Mouse (Mus musculus): Measurements from ENCODE around the gene Kif18b.

The Kif18b gene

DNA sequence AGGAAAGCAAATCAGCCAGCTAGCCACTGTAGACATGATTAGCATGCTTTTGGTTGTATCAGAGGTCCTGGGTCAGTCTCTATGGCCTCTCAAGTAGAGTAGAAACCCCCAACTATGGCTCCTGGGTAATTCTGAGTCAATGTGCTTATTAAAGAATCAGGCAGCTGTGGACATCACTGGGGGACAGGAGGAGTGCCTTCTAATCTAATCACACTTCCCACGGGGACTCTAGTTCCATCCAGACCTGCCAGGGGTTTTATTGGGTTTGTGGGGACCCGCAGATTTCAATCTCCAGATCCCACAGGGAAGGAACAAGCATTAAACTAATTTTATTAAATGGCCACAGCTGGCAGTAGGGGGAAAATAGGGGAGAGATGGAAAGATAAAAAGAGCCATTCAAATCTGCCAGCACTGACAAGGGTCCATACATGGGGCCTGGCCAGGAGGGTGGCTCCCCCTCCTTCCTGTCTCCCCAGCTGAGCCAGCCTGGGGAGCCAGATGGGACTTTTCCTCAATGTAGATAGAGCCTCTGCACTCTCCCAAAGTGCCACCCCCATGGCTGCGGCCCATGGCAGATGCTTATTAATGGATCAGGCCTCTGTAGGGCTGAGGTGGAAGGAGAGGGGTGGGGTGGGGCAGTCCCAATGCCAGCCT is 12.7 kb upstream of the Kif18b start:
- no peak for DNase-seq

GRCm38 (mm10) chr11:102936272-102936671 is 11.3 kb upstream of the Kif18b start:
- no peak for DNase-seq

DNA sequence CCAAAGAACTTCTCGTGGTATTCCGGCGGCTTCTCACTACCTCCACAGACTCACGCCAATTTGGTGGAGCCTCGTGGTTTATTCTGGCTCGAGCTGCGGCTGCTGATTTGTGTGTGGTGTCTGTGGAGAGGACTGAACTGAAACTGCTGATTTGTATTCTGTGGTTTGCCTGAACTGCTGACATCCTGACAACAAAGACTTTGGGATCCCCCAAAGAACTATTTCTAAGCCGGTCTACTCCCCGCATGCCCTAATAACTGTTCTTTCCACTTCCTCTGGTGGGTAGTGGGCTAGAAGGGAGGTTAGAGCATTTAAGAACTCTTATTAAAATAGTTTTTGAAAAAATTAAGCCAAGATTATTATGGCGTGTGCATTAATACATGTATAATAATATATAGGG is 5.7 kb upstream of the Kif18b start:
- DNase-seq, result no peak

DNA sequence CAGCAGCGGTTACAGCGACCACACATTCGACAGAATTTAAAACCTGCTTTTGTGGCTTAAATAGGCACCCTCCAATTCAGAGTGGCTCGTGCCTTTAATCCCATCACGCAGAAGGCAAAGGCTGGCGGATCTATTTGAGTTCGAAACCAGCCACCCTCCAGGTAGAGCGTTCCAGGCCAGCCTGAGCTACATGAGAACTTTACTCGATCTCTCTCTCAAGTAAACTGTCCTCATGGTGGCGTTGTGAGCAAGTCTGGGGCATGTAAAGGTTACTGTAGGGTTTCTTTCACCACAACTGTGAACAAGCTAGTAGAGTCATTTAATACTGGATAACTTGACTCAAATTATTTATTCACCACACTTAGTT is 410 bp upstream of the Kif18b start:
- DNase-seq, result no peak

GRCm38 (mm10) chr11:102921491-102921890 is 3.4 kb downstream of the Kif18b start:
- DNase-seq, result no peak

- DNase-seq, result no peak
These were observed 6.8 kb downstream of the Kif18b start for GRCm38 (mm10) chr11:102918077-102918476.

- no peak for DNase-seq
These were observed 9.5 kb downstream of the Kif18b start for GRCm38 (mm10) chr11:102915380-102915779.

- DNase-seq, result no peak
These were observed 13.5 kb downstream of the Kif18b start for GRCm38 (mm10) chr11:102911376-102911775.

DNA sequence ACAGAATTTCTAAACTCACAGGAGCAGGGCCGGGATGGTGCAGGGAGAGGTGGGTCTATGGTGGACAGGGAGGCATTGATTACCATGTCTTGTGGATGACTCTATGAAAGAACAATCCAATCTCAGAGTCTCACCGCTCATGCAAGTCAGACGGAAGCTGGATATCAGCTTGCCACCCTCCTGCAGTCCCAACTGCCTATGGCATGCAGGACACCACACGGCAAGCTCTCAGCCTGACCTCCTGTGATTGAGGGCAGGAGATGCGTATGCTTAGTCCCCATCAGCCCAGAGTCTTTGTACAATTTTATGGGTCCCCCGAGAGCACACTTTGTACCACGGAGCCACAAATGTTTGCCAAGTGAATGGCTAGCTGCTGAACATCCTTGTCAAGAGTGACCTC is 21.3 kb downstream of the Kif18b start:
- DNase-seq, result no peak

DNA sequence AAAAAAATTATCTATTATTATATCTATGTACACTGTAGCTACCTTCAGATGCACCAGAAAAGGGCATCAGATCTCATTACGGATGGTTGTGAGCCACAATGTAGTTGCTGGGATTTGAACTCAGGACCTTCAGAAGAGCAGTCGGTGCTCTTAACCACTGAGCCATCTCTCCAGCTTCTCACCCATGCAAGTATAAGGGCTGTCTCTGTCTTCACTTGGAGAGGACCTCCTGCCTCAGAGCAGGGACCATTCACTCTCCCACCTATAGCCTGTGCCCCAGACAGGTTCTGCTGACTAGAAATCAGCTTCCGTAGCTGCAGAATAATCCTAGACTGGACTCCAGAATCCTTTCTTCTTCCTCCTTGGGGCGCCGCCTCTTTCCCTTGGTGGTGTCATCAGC is 22.8 kb downstream of the Kif18b start:
- DNase-seq, result no peak

DNA sequence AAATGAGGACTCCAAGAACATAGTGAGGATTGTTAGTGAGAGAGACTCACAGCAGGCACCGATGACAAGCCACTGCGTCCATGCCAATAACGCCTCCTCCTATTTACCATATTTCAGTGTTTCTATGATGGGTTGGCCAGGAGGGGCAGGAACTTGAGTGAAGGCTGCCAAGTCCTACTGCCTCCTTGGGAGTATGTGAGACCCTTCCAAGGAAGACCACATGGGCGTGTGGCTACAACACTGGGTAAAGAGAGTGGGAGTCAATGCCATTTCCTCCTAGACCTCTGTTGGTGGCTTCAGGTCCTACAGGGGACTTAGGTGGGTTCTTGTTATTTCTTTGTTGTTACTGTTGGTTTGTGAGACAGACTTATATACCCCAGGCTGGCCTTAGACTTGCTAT is 23.7 kb downstream of the Kif18b start:
- no peak for DNase-seq

GRCm38 (mm10) chr11:102900763-102901162 is 24.2 kb downstream of the Kif18b start, which contains the start of gene Gfap:
Gfap (minus strand) TSS chr11:102900912.
- DNase-seq, result peak; percentile 74

DNA sequence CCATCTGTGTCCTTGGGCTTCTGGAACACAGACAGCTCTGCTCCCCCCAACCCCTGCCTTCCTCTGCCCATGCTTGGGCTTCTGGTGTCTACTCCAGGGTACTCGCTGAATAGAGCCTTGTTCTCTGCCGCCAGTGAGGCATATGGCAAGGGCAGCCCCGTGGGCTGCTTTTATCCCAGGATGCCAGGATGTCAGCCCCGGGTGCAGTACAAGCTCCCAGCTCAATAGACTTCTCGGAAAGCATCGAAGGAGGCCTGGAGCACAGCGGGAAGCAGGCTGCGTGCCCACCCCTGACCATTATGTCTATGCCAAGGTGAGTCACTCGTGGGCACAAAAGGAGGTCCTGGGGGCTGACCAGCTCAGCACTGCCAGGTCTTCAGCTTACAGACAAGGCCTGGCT is 26.5 kb downstream of the Kif18b start:
- peak; percentile 32 for DNase-seq

- DNase-seq, result no peak
These were observed 28.3 kb downstream of the Kif18b start for GRCm38 (mm10) chr11:102896641-102897040.

GRCm38 (mm10) chr11:102895779-102896178 is 29.1 kb downstream of the Kif18b start:
- DNase-seq, result no peak

DNA sequence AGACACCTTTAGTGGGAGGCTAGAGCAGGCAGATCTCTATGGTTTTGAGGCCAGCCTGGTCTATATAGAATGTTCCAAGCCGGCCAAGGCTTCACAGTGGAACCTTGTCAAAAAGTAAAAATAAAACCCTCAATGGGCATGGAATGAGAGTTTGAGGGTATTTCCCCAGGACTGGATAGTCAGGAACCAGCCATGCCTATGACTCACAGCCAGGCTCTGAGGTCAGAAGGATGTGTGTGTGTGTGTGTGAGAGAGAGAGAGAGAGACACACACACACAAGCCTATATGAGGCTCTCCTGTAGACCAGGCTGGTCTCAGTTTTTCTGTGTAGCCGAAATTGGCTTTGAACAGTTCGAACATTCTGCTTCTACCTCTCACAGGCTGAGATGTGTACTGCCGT is 30.2 kb downstream of the Kif18b start:
- no peak for DNase-seq

DNA sequence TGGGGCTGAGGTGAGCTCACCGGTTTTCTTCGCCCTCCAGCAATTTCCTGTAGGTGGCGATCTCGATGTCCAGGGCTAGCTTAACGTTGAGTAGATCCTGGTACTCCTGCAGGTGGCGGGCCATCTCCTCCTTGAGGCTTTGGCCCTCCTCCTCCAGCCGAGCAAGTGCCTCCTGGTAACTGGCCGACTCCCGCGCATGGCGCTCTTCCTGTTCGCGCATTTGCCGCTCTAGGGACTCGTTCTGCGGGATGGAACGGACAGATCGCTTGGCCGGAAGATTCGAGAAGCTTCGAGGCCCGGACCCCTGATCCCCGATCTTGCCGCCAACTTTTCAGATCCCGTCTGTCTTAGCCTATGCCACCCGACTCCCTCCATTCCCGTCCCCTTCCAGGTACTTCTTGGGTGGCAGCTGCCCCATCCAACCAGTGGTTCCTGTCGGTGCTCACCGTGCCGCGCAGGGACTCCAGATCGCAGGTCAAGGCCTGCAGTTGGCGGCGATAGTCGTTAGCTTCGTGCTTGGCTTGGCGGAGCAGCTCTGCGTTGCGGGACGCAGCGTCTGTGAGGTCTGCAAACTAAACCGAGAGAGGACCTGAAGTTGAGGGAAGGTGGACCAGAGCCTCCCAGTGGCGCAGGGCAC is 31.8 kb downstream of the Kif18b start:
- no peak for DNase-seq

DNA sequence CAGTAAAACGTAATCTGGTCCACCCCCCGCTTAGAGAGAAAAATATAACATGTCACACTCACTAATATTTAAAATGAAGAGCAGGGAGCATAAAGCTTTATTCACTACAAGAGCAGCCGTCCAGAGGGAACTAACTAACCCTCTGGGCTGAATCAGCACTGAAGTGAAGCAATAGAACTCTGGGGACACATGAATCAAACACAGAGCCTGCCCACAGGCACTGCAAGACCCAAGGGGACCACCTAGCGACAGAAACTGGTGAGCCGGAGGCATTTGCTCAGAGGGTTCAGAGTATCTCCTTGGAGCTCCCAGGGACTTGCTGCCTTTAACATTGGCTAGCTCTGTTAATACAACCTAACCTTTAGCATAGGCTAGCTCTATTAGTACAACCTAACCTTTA is 34.8 kb downstream of the Kif18b start:
- no peak for DNase-seq

DNA sequence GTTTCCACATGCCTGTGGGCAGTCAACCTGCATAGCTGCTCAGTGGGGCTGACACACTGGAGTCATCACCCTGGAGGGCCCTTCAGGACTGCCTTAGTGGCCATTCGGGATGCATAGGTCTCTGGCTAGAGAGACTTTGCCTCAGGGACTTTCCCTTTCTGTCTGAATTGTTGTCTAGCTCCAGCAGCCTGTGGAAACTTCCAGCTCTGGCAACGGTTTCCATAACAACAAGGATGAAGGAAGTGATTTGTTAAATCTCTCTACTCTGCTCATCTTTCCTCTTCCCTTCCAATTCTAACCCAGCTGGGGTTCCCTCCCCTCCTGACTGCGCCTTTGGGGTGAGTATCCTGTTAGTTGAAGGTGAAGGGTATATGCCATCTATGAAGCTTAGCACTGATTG is 36.8 kb downstream of the Kif18b start:
- DNase-seq, result peak; percentile 44

DNA sequence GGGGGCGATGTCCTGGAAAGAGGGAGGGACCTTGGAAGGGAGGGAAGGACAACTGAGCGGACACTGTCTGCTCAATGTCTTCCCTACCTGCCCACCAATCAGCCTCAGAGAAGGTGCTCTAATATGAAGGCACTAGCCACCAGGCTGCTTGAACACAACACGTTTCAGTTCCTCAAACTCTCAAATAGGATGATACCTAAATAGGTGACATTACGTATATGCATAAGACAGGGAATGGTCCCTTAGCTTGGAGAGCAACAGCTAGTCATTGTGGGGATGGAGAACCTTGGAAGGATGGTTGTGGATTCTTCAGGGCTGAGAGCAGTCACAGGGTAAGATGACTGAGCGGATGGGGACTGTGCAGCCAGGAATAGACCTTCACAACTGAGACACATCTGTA is 37.5 kb downstream of the Kif18b start:
- DNase-seq, result no peak

DNA sequence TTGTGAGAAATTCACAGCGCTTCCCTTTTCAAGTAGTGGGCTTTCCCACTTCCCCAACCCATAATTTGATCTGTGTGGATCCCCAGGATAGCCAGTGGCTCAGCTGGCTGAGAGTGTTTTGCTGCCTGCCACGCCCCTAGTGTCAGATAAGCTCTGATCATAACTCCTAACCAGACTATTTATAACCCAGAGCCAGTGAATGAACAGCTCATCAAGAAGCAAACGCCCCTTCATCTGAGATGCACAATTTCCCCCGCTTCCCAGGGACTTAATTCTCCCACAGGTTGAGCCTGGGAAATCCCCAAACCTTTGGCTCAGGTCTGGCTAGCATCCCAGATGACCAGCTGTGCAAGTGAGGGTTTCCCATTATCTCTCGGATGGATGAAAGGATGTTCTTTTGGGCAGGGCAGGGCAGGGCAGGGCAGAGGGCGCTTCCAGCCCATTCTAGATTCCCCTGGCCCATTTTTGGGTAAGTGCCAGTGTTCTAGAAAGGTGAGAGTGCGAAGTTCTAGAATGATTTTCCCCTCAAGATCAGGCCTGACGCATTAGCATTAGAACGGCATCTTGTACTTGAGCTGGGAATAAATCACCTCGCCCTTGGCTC is 40.2 kb downstream of the Kif18b start, which contains the start of gene Fam187a:
Fam187a (plus strand) TSS at position 554 of the 604 bp plus-strand sequence.
- no peak for DNase-seq

GRCm38 (mm10) chr11:102881314-102882198 is 43.4 kb downstream of the Kif18b start:
- DNase-seq, result peak; percentile 24

GRCm38 (mm10) chr11:102880585-102881313 is 44.2 kb downstream of the Kif18b start, which contains the start of the genes Eftud2 and Ccdc103:
Eftud2 (minus strand) TSS chr11:102880985.
Ccdc103 (plus strand) TSS chr11:102881204.
- peak; percentile 93 for DNase-seq

All from right cerebral cortex, postnatal 25 days (tissue).